Mouse (Mus musculus) midbrain, postnatal 0 days (tissue): ENCODE data around the gene Klkb1. TPM values are rescaled to one million over a fixed set of nuclear protein-coding genes. Genes with fewer than 3 reads are reported as not detected.

ENCODE experiments used
- ATAC-seq: fragments of 200-750 bp; cut with Nextera tagmentation; 2 replicates; pipeline ENCODE4 v1.8.0; 2017; ENCODE audit warnings: moderate number of reproducible peaks, mild to moderate bottlenecking, moderate TSS enrichment, moderate library complexity; ENCODE audit not compliant: low FRiP score
- DNase-seq: peaks from one replicate; pipeline ENCODE4 v3.0.0-alpha.2; 2015; ENCODE audit warnings: low spot score
- H3K27ac ChIP-seq: fragments of 300-500 bp; sonication (generic); 2 replicates; pipeline ENCODE4 v1.5.1; 2014; ENCODE audit warnings: low read depth, mild to moderate bottlenecking, low read length, mixed read lengths
- H3K27me3 ChIP-seq: fragments of 300-500 bp; sonication (generic); 2 replicates; pipeline ENCODE4 v1.6.1; 2014; ENCODE audit warnings: low read length, control low read depth, mixed read lengths; ENCODE audit not compliant: insufficient read depth
- H3K36me3 ChIP-seq: fragments of 300-500 bp; sonication (generic); 2 replicates; pipeline ENCODE4 v1.6.1; 2014; ENCODE audit warnings: low read length, control low read depth, mixed read lengths; ENCODE audit not compliant: insufficient read depth
- H3K4me1 ChIP-seq: fragments of 300-500 bp; sonication (generic); 2 replicates; pipeline ENCODE4 v1.6.1; 2014; ENCODE audit warnings: mild to moderate bottlenecking, control low read depth, antibody characterized with exemption, low read length, mixed read lengths; ENCODE audit not compliant: insufficient read depth
- H3K4me2 ChIP-seq: fragments of 300-500 bp; sonication (generic); 2 replicates; pipeline ENCODE4 v1.6.1; 2014; ENCODE audit warnings: low read depth, mild to moderate bottlenecking, low read length, mixed read lengths; ENCODE audit not compliant: poor library complexity, severe bottlenecking
- H3K4me3 ChIP-seq: fragments of 300-500 bp; sonication (generic); 2 replicates; pipeline ENCODE4 v1.5.1; 2014; ENCODE audit warnings: low read depth, mild to moderate bottlenecking, low read length, moderate library complexity
- H3K9ac ChIP-seq: fragments of 300-500 bp; sonication (generic); replicated peaks from 2 replicates; pipeline ENCODE4 v1.6.1; 2014; ENCODE audit warnings: mild to moderate bottlenecking, low read length, moderate library complexity, mixed read lengths; ENCODE audit not compliant: poor library complexity, severe bottlenecking
- H3K9me3 ChIP-seq: fragments of 300-500 bp; sonication (generic); 2 replicates; pipeline ENCODE4 v1.6.1; 2016; ENCODE audit warnings: low read length, control low read depth
- CTCF ChIP-seq: IDR thresholded peaks from 2 replicates; pipeline ENCODE4 v1.5.1; 2016; ENCODE audit warnings: antibody characterized with exemption, mild to moderate bottlenecking
- WGBS: fragments of 180-500 bp; shearing (Covaris S2); extraction: QIAGEN DNeasy Blood & Tissue Kit; methylation state at CpG from one replicate; pipeline ENCODE4 v1.1.7; 2014; 5-methylcytosine and 5-hydroxymethylcytosine counted together
- polyA plus RNA-seq: library from polyadenylated mRNA; unstranded; fragments of >200 nt; fragmentation: Nextera tagmentation; extraction: Ambion mirVana; gene quantifications from 2 replicates; pipeline ENCODE4 v1.2.1, GENCODE M21; 2015
- total RNA-seq: library from RNA; depleted of rRNA; stranded (reverse); fragments of >200 nt; gene quantifications from 2 replicates; pipeline ENCODE4 v1.2.3, GENCODE M21; 2014

Gene Klkb1
- total and polyA plus RNA-seq, 2 experiments from 2014 or later, result under 0.01 to 0.04 TPM

GRCm38 (mm10) chr8:45267611-45268391 is 26.9 kb downstream of the Klkb1 start:
- no peak overlapping the region for H3K9ac ChIP-seq

GRCm38 (mm10) chr8:45266993-45267392 is 27.7 kb downstream of the Klkb1 start:
- 51% methylated on average over 8 of the region's 8 CpGs for WGBS
- H3K27me3 ChIP-seq, result no peaks in the 10 kb centered on the region
- H3K9ac ChIP-seq, result no peak overlapping the region
- H3K4me2 ChIP-seq, result no peak overlapping the region
- no peak overlapping the region for H3K27ac ChIP-seq
- no peak for ATAC-seq
- no peaks in the 10 kb centered on the region for H3K4me1 ChIP-seq
- no peaks in the 10 kb centered on the region for H3K36me3 ChIP-seq
- TF ChIP-seq CTCF, result no peak
- DNase-seq, result no peak
- H3K4me3 ChIP-seq, result no peak overlapping the region
- H3K9me3 ChIP-seq, result no peaks in the 10 kb centered on the region

More at GRCm38 (mm10) chr8:45267611-45268391, 26.9 kb downstream of the Klkb1 start:
- ATAC-seq (no peak), DNase-seq (no peak)
- Histone ChIP-seq H3K27me3 (no peaks in the 10 kb centered on the region), H3K4me2 (no peak overlapping the region), H3K4me3 (no peak overlapping the region), H3K9me3 (no peaks in the 10 kb centered on the region), H3K36me3 (no peaks in the 10 kb centered on the region), H3K27ac (no peak overlapping the region), H3K4me1 (no peaks in the 10 kb centered on the region)
- no peak for TF ChIP-seq CTCF
- whole genome bisulfite sequencing, result 86% methylated on average over 4 of the region's 4 CpGs

DNA sequence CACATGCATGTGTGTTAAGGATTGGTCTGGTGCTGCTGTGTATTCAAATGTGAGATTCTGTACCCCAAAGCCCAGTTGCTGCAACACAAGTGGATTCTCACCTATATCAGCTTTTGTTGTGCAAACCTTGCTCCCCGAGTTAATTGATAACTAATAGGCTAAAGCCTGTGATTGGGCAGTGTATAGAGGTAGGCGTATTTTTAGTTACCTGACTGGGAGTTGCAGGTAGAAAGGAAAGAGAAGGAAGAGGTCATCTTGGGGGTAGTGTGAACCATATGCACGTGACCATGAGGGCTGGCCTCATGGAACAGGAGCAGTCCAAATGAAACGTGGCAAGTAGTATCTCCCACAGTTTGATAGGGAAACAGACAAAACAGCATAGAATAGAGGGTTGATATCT is 29.7 kb downstream of the Klkb1 start:
- 86% methylated on average over 4 of the region's 4 CpGs for WGBS
- Histone ChIP-seq H3K36me3 (no peaks in the 10 kb centered on the region), H3K9me3 (no peaks in the 10 kb centered on the region), H3K4me3 (no peak overlapping the region), H3K4me2 (no peak overlapping the region), H3K27me3 (no peaks in the 10 kb centered on the region), H3K27ac (no peak overlapping the region), H3K9ac (no peak overlapping the region), H3K4me1 (no peaks in the 10 kb centered on the region)
- no peak for TF ChIP-seq CTCF
- ATAC-seq (no peak), DNase-seq (no peak)

- Histone ChIP-seq H3K4me3 (no peak overlapping the region), H3K9me3 (no peaks in the 10 kb centered on the region), H3K36me3 (no peaks in the 10 kb centered on the region), H3K4me2 (no peak overlapping the region), H3K27ac (no peak overlapping the region), H3K27me3 (no peaks in the 10 kb centered on the region), H3K9ac (no peak overlapping the region), H3K4me1 (no peaks in the 10 kb centered on the region)
- DNase-seq, result no peak
- no peak for ATAC-seq
- no peak for TF ChIP-seq CTCF
- 84% methylated on average over 3 of the region's 3 CpGs for WGBS
These were observed 31.8 kb downstream of the Klkb1 start for GRCm38 (mm10) chr8:45262851-45263250.

GRCm38 (mm10) chr8:45261920-45262319 is 32.7 kb downstream of the Klkb1 start, which contains the start of gene F11:
TSS of gene F11 (minus strand) at chr8:45262031.
- no peak for DNase-seq
- no peak within 1 kb of the TSS for H3K27ac ChIP-seq
- TF ChIP-seq CTCF, result no peak
- no peak within 1 kb of the TSS for H3K4me3 ChIP-seq
- no peaks in the 10 kb centered on the region for H3K36me3 ChIP-seq
- H3K27me3 ChIP-seq, result no peaks in the 10 kb centered on the region
- H3K4me2 ChIP-seq, result no peak within 1 kb of the TSS
- no peak within 1 kb of the TSS for H3K9ac ChIP-seq
- no peak for ATAC-seq
- H3K9me3 ChIP-seq, result no peaks in the 10 kb centered on the region
- 84% methylated on average over 10 of the region's 10 CpGs for WGBS
- no peaks in the 10 kb centered on the region for H3K4me1 ChIP-seq

- TF ChIP-seq CTCF, result no peak
- no peaks in the 10 kb centered on the region for H3K27me3 ChIP-seq
- H3K36me3 ChIP-seq, result no peaks in the 10 kb centered on the region
- no peak for ATAC-seq
- no peak for DNase-seq
- H3K4me2 ChIP-seq, result no peak overlapping the region
- WGBS, result 82% methylated on average over 8 of the region's 8 CpGs
- no peak overlapping the region for H3K4me3 ChIP-seq
- no peak overlapping the region for H3K9ac ChIP-seq
- no peaks in the 10 kb centered on the region for H3K4me1 ChIP-seq
- no peaks in the 10 kb centered on the region for H3K9me3 ChIP-seq
- no peak overlapping the region for H3K27ac ChIP-seq
These were observed 36.2 kb downstream of the Klkb1 start for GRCm38 (mm10) chr8:45258421-45258820.
